In genomic region chr1:186286401-186286800, GRCm38 (mm10) we compare ENCODE assay signal across 19 mouse cellular contexts.
"Had no signal": no experiment of that assay in that cellular context is flagged by ENCODE, and none has a peak within 500 bp of the region (broad histone marks: within the 10 kb centered on the region; RNA-seq: fewer than 3 reads in every experiment).

No protein-coding gene starts in this region.

- H3K27ac ChIP-seq: kidney, postnatal 0 days; layer of hippocampus, adult 2 months; limb, embryonic 10.5 days; limb, embryonic 13.5 days; liver, embryonic 12.5 days; liver, embryonic 15.5 days; midbrain, embryonic 12.5 days; stomach, embryonic 15.5 days had no signal

- H3K36me3 ChIP-seq: limb, embryonic 10.5 days; limb, embryonic 13.5 days; liver, embryonic 12.5 days; liver, embryonic 15.5 days; midbrain, embryonic 12.5 days; stomach, embryonic 15.5 days had no signal

- DNase-seq: kidney, adult 2 months; kidney, postnatal 25 days; layer of hippocampus, adult 9-11 months; liver; lung, adult 2 months; lung, postnatal 14 days; lung, postnatal 4 days; right cerebral cortex, postnatal 25 days; spleen, adult 18-20 months; thymus, postnatal 25 days had no signal

- H3K4me1 ChIP-seq: limb, embryonic 10.5 days; limb, embryonic 13.5 days; liver, embryonic 12.5 days; liver, embryonic 15.5 days; midbrain, embryonic 12.5 days; stomach, embryonic 15.5 days had no signal

- H3K4me3 ChIP-seq: layer of hippocampus, adult 2 months; limb, embryonic 10.5 days; limb, embryonic 13.5 days; liver, embryonic 12.5 days; liver, embryonic 15.5 days; midbrain, embryonic 12.5 days; stomach, embryonic 15.5 days had no signal

- H3K4me2 ChIP-seq: limb, embryonic 13.5 days; liver, embryonic 12.5 days; liver, embryonic 15.5 days; midbrain, embryonic 12.5 days; stomach, embryonic 15.5 days had no signal

- ATAC-seq: liver, embryonic 12.5 days; midbrain, embryonic 16.5 days had no signal

- H3K9me3 ChIP-seq: limb, embryonic 10.5 days; limb, embryonic 13.5 days; liver, embryonic 12.5 days; liver, embryonic 15.5 days; midbrain, embryonic 12.5 days; stomach, embryonic 15.5 days had no signal

- H3K9ac ChIP-seq: limb, embryonic 13.5 days; liver, embryonic 12.5 days; liver, embryonic 15.5 days; midbrain, embryonic 12.5 days; stomach, embryonic 15.5 days had no signal

- H3K27me3 ChIP-seq: limb, embryonic 13.5 days; liver, embryonic 12.5 days; liver, embryonic 15.5 days; midbrain, embryonic 12.5 days; stomach, embryonic 15.5 days had no signal
